Mouse (Mus musculus) CD4-positive naive resting alpha-beta T cell, adult 57 days (primary cell): ENCODE data around the gene Med20. TPM values are rescaled to one million over a fixed set of nuclear protein-coding genes. Genes with fewer than 3 reads are reported as not detected.

Experiments
- total RNA-seq: library from RNA; stranded (reverse); gene quantifications from one replicate; pipeline ENCODE4 v1.2.4, GENCODE M21; 2023

The Med20 gene
- total RNA-seq, result 64.3 TPM

DNA sequence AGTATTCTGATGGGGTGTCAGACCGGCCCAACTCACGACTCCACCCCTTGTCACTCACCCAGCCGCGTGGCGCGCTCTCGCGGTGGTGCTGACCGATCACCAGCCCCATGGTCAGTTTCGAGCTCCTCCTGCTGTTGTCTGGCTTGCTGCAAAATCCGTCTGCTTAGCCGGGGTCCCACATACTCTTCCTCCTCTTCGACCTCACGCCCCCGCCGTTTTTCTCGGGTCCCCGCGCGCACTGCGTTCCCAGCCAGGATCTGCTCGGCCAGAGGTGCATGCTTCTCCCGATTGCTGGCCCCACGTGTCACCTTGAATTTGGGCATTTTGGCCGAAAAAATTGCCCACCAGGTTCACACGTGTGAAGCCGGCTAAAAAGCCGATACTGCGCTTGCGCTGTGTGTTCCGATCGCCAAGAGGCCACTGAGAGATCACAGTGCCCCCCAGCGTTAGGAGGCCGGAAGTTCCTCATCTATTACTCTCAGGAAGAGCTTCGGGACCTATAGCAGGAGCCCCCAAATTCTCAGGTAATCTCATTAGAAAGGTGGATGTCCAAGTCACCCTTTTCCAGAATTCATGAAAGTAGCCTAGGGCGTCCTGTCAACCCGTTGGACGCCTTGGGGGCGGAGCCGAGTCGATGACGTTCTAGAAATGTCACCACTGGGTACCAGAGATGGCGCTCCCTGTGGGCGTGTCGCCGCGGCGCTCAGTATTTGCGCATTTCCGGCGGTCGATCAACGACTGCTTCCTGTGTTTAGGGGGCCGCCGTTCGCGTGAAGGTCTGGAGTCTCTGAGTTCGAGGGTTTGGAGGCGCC, at the start of gene Med20, which contains the start of the genes Bysl and Gm20517:
Gene Med20, plus strand, starts transcription at position 734 of the 812 bp plus-strand sequence.
Gene Bysl, minus strand, starts transcription at position 644 of the 812 bp plus-strand sequence.
Gene Gm20517, plus strand, starts transcription at position 741 of the 812 bp plus-strand sequence.

DNA sequence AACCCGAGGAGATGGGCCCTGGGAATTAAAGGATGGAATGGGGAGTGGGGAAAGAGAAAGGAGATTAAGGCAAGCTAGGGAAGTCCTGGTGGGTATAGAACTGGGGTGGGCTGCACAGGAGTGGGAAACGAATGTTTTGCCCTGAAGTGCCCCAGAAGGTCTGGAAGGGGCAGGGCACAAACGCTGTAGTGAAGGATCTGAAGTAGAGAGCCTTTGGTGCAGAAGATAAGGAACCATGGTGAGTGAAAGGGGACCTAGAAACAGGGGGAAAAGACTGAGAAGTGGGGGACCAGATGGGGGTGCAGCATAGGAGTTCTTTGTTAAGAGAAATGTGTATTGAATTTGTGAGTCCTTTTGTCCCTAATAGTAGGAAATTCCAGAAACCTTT, 19.3 kb downstream of the Med20 start, which contains the start of gene Usp49:
Gene Usp49, plus strand, starts transcription at position 13 of the 388 bp plus-strand sequence.

Other genes starting within 250 kb of the Med20 start
- gene Mrps10, start 242.7 kb upstream of the Med20 start, total RNA-seq, result 21.2 TPM
- 3.9 TPM for gene Guca1b, start 226.2 kb upstream of the Med20 start, total RNA-seq
- not detected for gene Guca1a, start 211.0 kb upstream of the Med20 start, total RNA-seq
- gene AI661453, start 175.0 kb upstream of the Med20 start, total RNA-seq, result 0.15 TPM
- gene 1700001C19Rik, start 174.2 kb upstream of the Med20 start, total RNA-seq, result not detected
- gene Taf8, start 109.3 kb upstream of the Med20 start, total RNA-seq, result 67.6 TPM
- 521 TPM for gene Ccnd3, start 106.5 kb upstream of the Med20 start, total RNA-seq
- gene Bysl, start 90 bp upstream of the Med20 start, total RNA-seq, result 16.6 TPM
- gene Gm20517, start within 50 bp of the Med20 start, total RNA-seq, result 3.2 TPM
- gene Usp49, start 19.1 kb downstream of the Med20 start, total RNA-seq, result 6.3 TPM
- 129 TPM for gene Tomm6, start 76.8 kb downstream of the Med20 start, total RNA-seq
- 1.7 TPM for gene Frs3, start 77.4 kb downstream of the Med20 start, total RNA-seq
- 0.33 TPM for gene Gm21981, start 82.9 kb downstream of the Med20 start, total RNA-seq
- not detected for gene Prickle4, start 83.2 kb downstream of the Med20 start, total RNA-seq
- not detected for gene Pgc, start 115.3 kb downstream of the Med20 start, total RNA-seq
- 36.4 TPM for gene Tfeb, start 125.4 kb downstream of the Med20 start, total RNA-seq
- gene Mdfi, start 223.1 kb downstream of the Med20 start, total RNA-seq, result not detected